Mouse (Mus musculus) heart, postnatal 0 days (tissue): ENCODE results near the gene Paf1. TPM values are rescaled to one million over a fixed set of nuclear protein-coding genes. Genes with fewer than 3 reads are reported as not detected.

Experiments
- ATAC-seq: fragments of 200-750 bp; cut with Nextera tagmentation; 2 replicates; pipeline ENCODE4 v1.8.0; 2017; ENCODE audit warnings: low read depth, moderate number of reproducible peaks, moderate library complexity; ENCODE audit not compliant: insufficient read depth
- DNase-seq: peaks from one replicate; pipeline ENCODE4 v3.0.0-alpha.2; 2016; ENCODE audit warnings: low spot score
- H3K27ac ChIP-seq: fragments of 300-500 bp; sonication (generic); 2 replicates; pipeline ENCODE4 v1.5.1; 2014; ENCODE audit warnings: low read depth, mild to moderate bottlenecking
- H3K27me3 ChIP-seq: fragments of 300-500 bp; sonication (generic); 2 replicates; pipeline ENCODE4 v1.6.1; 2014; ENCODE audit warnings: low read length, mixed read lengths; ENCODE audit not compliant: control insufficient read depth, insufficient read depth
- H3K36me3 ChIP-seq: fragments of 300-500 bp; sonication (generic); replicated peaks from 2 replicates; pipeline ENCODE4 v1.6.1; 2014; ENCODE audit warnings: low read length, mixed read lengths; ENCODE audit not compliant: control insufficient read depth, insufficient read depth
- H3K4me1 ChIP-seq: fragments of 300-500 bp; sonication (generic); 2 replicates; pipeline ENCODE4 v1.6.1; 2014; ENCODE audit warnings: antibody characterized with exemption; ENCODE audit not compliant: control insufficient read depth, insufficient read depth
- H3K4me2 ChIP-seq: fragments of 300-500 bp; sonication (generic); 2 replicates; pipeline ENCODE4 v1.6.1; 2014; ENCODE audit warnings: low read depth, mild to moderate bottlenecking, low read length, moderate library complexity
- H3K4me3 ChIP-seq: fragments of 300-500 bp; sonication (generic); 2 replicates; pipeline ENCODE4 v1.5.1; 2014; ENCODE audit warnings: low read depth, low read length
- H3K9ac ChIP-seq: fragments of 300-500 bp; sonication (generic); replicated peaks from 2 replicates; pipeline ENCODE4 v1.6.1; 2014; ENCODE audit warnings: low read depth, low read length, mixed read lengths
- H3K9me3 ChIP-seq: fragments of 300-500 bp; sonication (generic); replicated peaks from 2 replicates; pipeline ENCODE4 v1.6.1; 2016; ENCODE audit warnings: low read length; ENCODE audit not compliant: control insufficient read depth
- CTCF ChIP-seq: IDR thresholded peaks from 2 replicates; pipeline ENCODE4 v1.5.1; 2016; ENCODE audit warnings: antibody characterized with exemption, control low read depth, low read depth
- EP300 ChIP-seq: IDR thresholded peaks from 2 replicates; pipeline ENCODE4 v1.6.1; 2016; ENCODE audit warnings: antibody characterized with exemption, low read depth
- WGBS: fragments of 180-500 bp; shearing (Covaris S2); extraction: QIAGEN DNeasy Blood & Tissue Kit; methylation state at CpG from one replicate; pipeline ENCODE4 v1.1.7; 2014; 5-methylcytosine and 5-hydroxymethylcytosine counted together
- polyA plus RNA-seq: library from polyadenylated mRNA; unstranded; fragments of >200 nt; fragmentation: Nextera tagmentation; extraction: Ambion mirVana; gene quantifications from 2 replicates; pipeline ENCODE4 v1.2.1, GENCODE M21; 2015
- total RNA-seq: library from RNA; depleted of rRNA; stranded (reverse); fragments of >200 nt; gene quantifications from 2 replicates; pipeline ENCODE4 v1.2.3, GENCODE M21; 2014; ENCODE audit warnings: low replicate concordance

Gene Paf1
- total and polyA plus RNA-seq, 2 experiments from 2014 or later: 29.8 to 56.5 TPM

GRCm38 (mm10) chr7:28375176-28375921 lies 17.4 kb upstream of the Paf1 start:
- under 1% methylated on average over 36 of the region's 36 CpGs for WGBS
- peak; percentile 95 for DNase-seq
- H3K27me3 ChIP-seq: no peaks in the 10 kb centered on the region
- H3K4me1 ChIP-seq: peaks cover 37% of the 10 kb centered on the region
- peak overlapping the region; percentile 65 for H3K9ac ChIP-seq
- peak overlapping the region; percentile 100 for H3K27ac ChIP-seq
- peak; percentile 40 for ATAC-seq
- peak; percentile 46; the same call in 1 of the 2 replicates for TF ChIP-seq EP300
- no peak for TF ChIP-seq CTCF
- H3K4me2 ChIP-seq: peak overlapping the region; percentile 95
- peaks cover 13% of the 10 kb centered on the region for H3K36me3 ChIP-seq
- peak overlapping the region; percentile 89 for H3K4me3 ChIP-seq
- H3K9me3 ChIP-seq: no peaks in the 10 kb centered on the region

GRCm38 (mm10) chr7:28376011-28376771 lies 16.6 kb upstream of the Paf1 start:
- Histone ChIP-seq H3K4me1 (peaks cover 38% of the 10 kb centered on the region), H3K27me3 (no peaks in the 10 kb centered on the region), H3K27ac (peak overlapping the region; percentile 100), H3K9me3 (no peaks in the 10 kb centered on the region), H3K4me2 (peak overlapping the region; percentile 95), H3K36me3 (peaks cover 13% of the 10 kb centered on the region), H3K4me3 (peak overlapping the region; percentile 89), H3K9ac (peak overlapping the region; percentile 65)
- DNase-seq (peak; percentile 81), ATAC-seq (no peak)
- WGBS: 5% methylated on average over 30 of the region's 30 CpGs
- TF ChIP-seq EP300 (peak; percentile 23; the same call in 1 of the 2 replicates), CTCF (no peak)

DNA sequence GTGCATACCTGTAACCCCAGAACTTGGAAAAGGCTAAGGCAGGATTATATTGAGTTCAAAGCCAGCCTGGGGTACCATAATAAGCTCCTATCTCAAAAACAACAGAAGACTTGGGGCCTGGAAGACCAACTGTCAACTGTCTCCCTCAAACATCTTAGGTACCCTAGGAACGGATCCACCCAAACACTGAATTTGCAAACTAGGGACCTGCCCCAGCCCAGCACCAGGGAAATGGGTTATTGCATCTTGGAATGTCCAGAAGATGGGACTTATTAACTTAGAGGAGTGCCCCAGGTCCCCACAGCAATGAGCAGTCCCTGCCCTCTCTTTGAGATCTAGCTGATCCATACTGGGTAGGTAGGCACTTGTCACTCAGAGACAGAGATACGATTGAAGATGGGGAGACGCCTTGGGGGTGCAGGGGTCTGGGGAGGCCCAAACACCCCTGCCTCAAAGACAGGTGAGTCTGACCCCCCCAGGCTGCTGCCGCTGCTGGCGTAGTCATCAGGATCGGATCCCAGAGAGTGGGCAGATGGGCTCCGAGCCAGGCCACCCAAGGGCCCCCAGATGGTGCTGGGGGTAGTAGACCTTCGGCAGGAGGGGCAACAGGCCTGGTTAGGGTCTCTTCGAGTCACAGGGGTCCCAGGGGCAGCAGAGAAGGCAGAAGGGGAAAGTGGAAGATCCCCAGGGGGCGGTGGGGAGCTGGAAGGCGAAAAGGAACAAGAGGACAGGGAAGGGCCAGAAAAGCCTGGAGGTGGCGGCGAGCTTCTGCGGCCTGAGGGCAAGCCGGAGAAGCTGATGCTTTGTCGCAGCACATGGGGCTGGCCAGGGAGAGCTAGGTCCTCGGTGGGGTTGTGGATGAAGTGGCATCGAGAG lies 15.3 kb upstream of the Paf1 start:
- WGBS: 48% methylated on average over 18 of the region's 18 CpGs
- no peak for DNase-seq

DNA sequence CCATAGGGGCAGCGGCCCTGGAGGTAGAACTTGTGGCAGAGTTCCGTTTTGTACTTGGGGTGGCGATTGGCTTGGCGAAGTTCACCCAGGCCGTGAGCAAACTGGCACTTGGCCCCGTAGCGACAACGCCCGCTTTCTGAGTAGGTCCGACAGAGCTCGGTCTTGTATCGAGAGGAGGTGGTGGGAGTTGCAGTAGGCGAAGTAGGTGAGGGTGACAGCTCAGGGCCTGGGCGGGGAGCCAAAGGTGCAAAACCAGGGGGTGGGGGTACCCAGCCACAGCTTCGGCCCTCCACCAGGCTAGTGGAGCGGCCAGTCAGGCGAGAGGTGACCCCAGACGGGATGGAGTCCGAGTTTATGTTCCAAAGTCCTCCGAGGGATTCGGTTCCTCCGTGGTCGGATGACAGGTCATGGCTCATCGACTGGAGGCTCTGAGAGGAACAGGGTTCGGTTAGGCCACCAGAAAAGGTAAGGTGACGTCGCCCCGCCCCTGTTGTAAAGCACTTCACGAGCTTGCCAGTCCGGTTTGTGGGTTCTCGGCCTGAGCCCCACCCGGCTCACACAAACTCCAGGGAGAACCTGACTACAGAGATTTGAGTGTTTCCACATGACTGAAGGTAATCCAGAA lies 14.6 kb upstream of the Paf1 start:
- WGBS: 6% methylated on average over 32 of the region's 32 CpGs
- H3K4me1 ChIP-seq: peaks cover 55% of the 10 kb centered on the region
- no peaks in the 10 kb centered on the region for H3K9me3 ChIP-seq
- H3K4me3 ChIP-seq: peak overlapping the region; percentile 89
- no peaks in the 10 kb centered on the region for H3K27me3 ChIP-seq
- peaks cover 13% of the 10 kb centered on the region for H3K36me3 ChIP-seq
- DNase-seq: no peak
- peak overlapping the region; percentile 100 for H3K27ac ChIP-seq
- H3K4me2 ChIP-seq: peak overlapping the region; percentile 95
- no peak for TF ChIP-seq EP300
- TF ChIP-seq CTCF: no peak
- no peak for ATAC-seq
- peak overlapping the region; percentile 95 for H3K9ac ChIP-seq

More for the DNA sequence above, 15.3 kb upstream of the Paf1 start:
- Histone ChIP-seq H3K4me3 (peak overlapping the region; percentile 89), H3K36me3 (peaks cover 13% of the 10 kb centered on the region), H3K4me1 (peaks cover 47% of the 10 kb centered on the region), H3K9me3 (no peaks in the 10 kb centered on the region), H3K27ac (peak overlapping the region; percentile 100), H3K27me3 (no peaks in the 10 kb centered on the region), H3K9ac (peak overlapping the region; percentile 95), H3K4me2 (peak overlapping the region; percentile 95)
- TF ChIP-seq CTCF: no peak
- TF ChIP-seq EP300: no peak
- no peak for ATAC-seq
